Mouse (Mus musculus): Measurements from ENCODE around the gene Fabp2. TPM values are rescaled to one million over a fixed set of nuclear protein-coding genes. Genes with fewer than 3 reads are reported as not detected.
"Not testable (repeated sequence)": the region's sequence is repeated elsewhere in the genome, so short reads cannot be mapped to it uniquely, and the experiment has no call there.

The Fabp2 gene
- polyA plus RNA-seq, 1 experiment, result not detected

- Histone ChIP-seq H3K4me1 (ENCODE audit: control insufficient read depth, insufficient read depth, low read length) (no peaks in the 10 kb centered on the region), H3K36me3 (ENCODE audit: control insufficient read depth, insufficient read depth, low read length) (no peaks in the 10 kb centered on the region), H3K4me3 (ENCODE audit: control insufficient read depth, low read depth, low read length) (no peak overlapping the region)
Observed at GRCm38 (mm10) chr3:122920572-122921435, 25.9 kb downstream of the Fabp2 start.

GRCm38 (mm10) chr3:122921676-122922527 is 27.0 kb downstream of the Fabp2 start:
- Histone ChIP-seq H3K27me3 (ENCODE audit: control insufficient read depth, insufficient read depth, low read length) (no peaks in the 10 kb centered on the region), H3K27ac (ENCODE audit: control insufficient read depth, insufficient read depth, low read depth, low read length) (no peak overlapping the region), H3K4me1 (ENCODE audit: control insufficient read depth, insufficient read depth, low read length) (no peaks in the 10 kb centered on the region; the same call in 1 of the 2 replicates), H3K4me3 (ENCODE audit: control insufficient read depth, low read depth, low read length) (no peak overlapping the region), H3K36me3 (ENCODE audit: control insufficient read depth, insufficient read depth, low read length) (no peaks in the 10 kb centered on the region)
- TF ChIP-seq POLR2A (IDR thresholded peaks at IDR 0.05; ENCODE audit: control insufficient read depth, low read depth, low read length) (no peak), CTCF (IDR thresholded peaks at IDR 0.05; ENCODE audit: control insufficient read depth, insufficient read depth, insufficient replicate concordance, low read depth, low read length) (no peak)

More at GRCm38 (mm10) chr3:122920572-122921435, 25.9 kb downstream of the Fabp2 start:
- TF ChIP-seq POLR2A (IDR thresholded peaks at IDR 0.05; ENCODE audit: control insufficient read depth, low read depth, low read length) (no peak), CTCF (IDR thresholded peaks at IDR 0.05; ENCODE audit: control insufficient read depth, insufficient read depth, insufficient replicate concordance, low read depth, low read length) (no peak)
- Histone ChIP-seq H3K27ac (ENCODE audit: control insufficient read depth, insufficient read depth, low read depth, low read length) (no peak overlapping the region), H3K27me3 (ENCODE audit: control insufficient read depth, insufficient read depth, low read length) (no peaks in the 10 kb centered on the region)

- TF ChIP-seq POLR2A (IDR thresholded peaks at IDR 0.05; ENCODE audit: control insufficient read depth, low read depth, low read length) (no peak), CTCF (IDR thresholded peaks at IDR 0.05; ENCODE audit: control insufficient read depth, insufficient read depth, insufficient replicate concordance, low read depth, low read length) (no peak)
- no peaks in the 10 kb centered on the region; the same call in 1 of the 2 replicates for H3K4me1 ChIP-seq (ENCODE audit: control insufficient read depth, insufficient read depth, low read length)
- H3K4me3 ChIP-seq (ENCODE audit: control insufficient read depth, low read depth, low read length), result peak overlapping the region; percentile 1; the same call in 1 of the 2 replicates
- H3K27me3 ChIP-seq (ENCODE audit: control insufficient read depth, insufficient read depth, low read length), result no peaks in the 10 kb centered on the region
- no peaks in the 10 kb centered on the region for H3K36me3 ChIP-seq (ENCODE audit: control insufficient read depth, insufficient read depth, low read length)
- peak overlapping the region; percentile 34; the same call in 1 of the 2 replicates for H3K27ac ChIP-seq (ENCODE audit: control insufficient read depth, insufficient read depth, low read depth, low read length)
Observed at GRCm38 (mm10) chr3:122923147-122923546, 28.3 kb downstream of the Fabp2 start.

GRCm38 (mm10) chr3:122924009-122924914 is 29.4 kb downstream of the Fabp2 start, which contains the start of gene 1810037I17Rik:
Gene 1810037I17Rik (plus strand): TSS chr3:122924203.
- Histone ChIP-seq H3K27ac (ENCODE audit: control insufficient read depth, insufficient read depth, low read depth, low read length) (peak within 1 kb of the TSS; percentile 92), H3K4me3 (ENCODE audit: control insufficient read depth, low read depth, low read length) (peak within 1 kb of the TSS; percentile 89), H3K36me3 (ENCODE audit: control insufficient read depth, insufficient read depth, low read length) (no peaks in the 10 kb centered on the region), H3K27me3 (ENCODE audit: control insufficient read depth, insufficient read depth, low read length) (no peaks in the 10 kb centered on the region), H3K4me1 (ENCODE audit: control insufficient read depth, insufficient read depth, low read length) (no peaks in the 10 kb centered on the region; the same call in 1 of the 2 replicates)
- TF ChIP-seq CTCF (IDR thresholded peaks at IDR 0.05; ENCODE audit: control insufficient read depth, insufficient read depth, insufficient replicate concordance, low read depth, low read length), result peak; percentile 21; the same call in 1 of the 2 replicates
- TF ChIP-seq POLR2A (IDR thresholded peaks at IDR 0.05; ENCODE audit: control insufficient read depth, low read depth, low read length), result 0 out of 2 replicates have a peak, but pooled peaks have one; percentile 59

- TF ChIP-seq CTCF (IDR thresholded peaks at IDR 0.05; ENCODE audit: control insufficient read depth, insufficient read depth, insufficient replicate concordance, low read depth, low read length) (no peak), POLR2A (IDR thresholded peaks at IDR 0.05; ENCODE audit: control insufficient read depth, low read depth, low read length) (no peak)
- no peaks in the 10 kb centered on the region; the same call in 1 of the 2 replicates for H3K4me1 ChIP-seq (ENCODE audit: control insufficient read depth, insufficient read depth, low read length)
Observed at GRCm38 (mm10) chr3:122929723-122930122, 34.9 kb downstream of the Fabp2 start.

GRCm38 (mm10) chr3:122932466-122932865 is 37.6 kb downstream of the Fabp2 start:
- no peaks in the 10 kb centered on the region for H3K36me3 ChIP-seq (ENCODE audit: control insufficient read depth, insufficient read depth, low read length)
- H3K27me3 ChIP-seq (ENCODE audit: control insufficient read depth, insufficient read depth, low read length), result no peaks in the 10 kb centered on the region
- TF ChIP-seq CTCF (IDR thresholded peaks at IDR 0.05; ENCODE audit: control insufficient read depth, insufficient read depth, insufficient replicate concordance, low read depth, low read length), result no peak
- TF ChIP-seq POLR2A (IDR thresholded peaks at IDR 0.05; ENCODE audit: control insufficient read depth, low read depth, low read length), result no peak
- no peak overlapping the region for H3K4me3 ChIP-seq (ENCODE audit: control insufficient read depth, low read depth, low read length)
- no peak overlapping the region for H3K27ac ChIP-seq (ENCODE audit: control insufficient read depth, insufficient read depth, low read depth, low read length)
- H3K4me1 ChIP-seq (ENCODE audit: control insufficient read depth, insufficient read depth, low read length), result no peaks in the 10 kb centered on the region

More at GRCm38 (mm10) chr3:122929723-122930122, 34.9 kb downstream of the Fabp2 start:
- Histone ChIP-seq H3K4me3 (ENCODE audit: control insufficient read depth, low read depth, low read length) (no peak overlapping the region), H3K27ac (ENCODE audit: control insufficient read depth, insufficient read depth, low read depth, low read length) (no peak overlapping the region), H3K36me3 (ENCODE audit: control insufficient read depth, insufficient read depth, low read length) (no peaks in the 10 kb centered on the region), H3K27me3 (ENCODE audit: control insufficient read depth, insufficient read depth, low read length) (no peaks in the 10 kb centered on the region)

GRCm38 (mm10) chr3:122937176-122937575 is 42.3 kb downstream of the Fabp2 start:
- not testable (repeated sequence) for H3K4me3 ChIP-seq (ENCODE audit: control insufficient read depth, low read depth, low read length)

More at GRCm38 (mm10) chr3:122937176-122937575, 42.3 kb downstream of the Fabp2 start:
- not testable (repeated sequence) for H3K4me1 ChIP-seq (ENCODE audit: control insufficient read depth, insufficient read depth, low read length); H3K27ac ChIP-seq (ENCODE audit: control insufficient read depth, insufficient read depth, low read depth, low read length); H3K36me3 ChIP-seq (ENCODE audit: control insufficient read depth, insufficient read depth, low read length); H3K27me3 ChIP-seq (ENCODE audit: control insufficient read depth, insufficient read depth, low read length)

Measured in testis, adult 2 months (tissue).